Mouse (Mus musculus) embryonic facial prominence, embryonic 14.5 days (tissue): ENCODE measurements at regions not wholly inside any gene's neighbourhood (a gene's known extent, or its start where the extent isn't known, plus 50 kb on each side); places are given as distances from the start of the nearest gene placed in this dataset.
A peak's percentile ranks its signal among the peaks of the same experiment; 100 is the strongest.

Experiments used
- ATAC-seq: fragments of 200-750 bp; cut with Nextera tagmentation; 2 replicates; pipeline ENCODE4 v1.8.0; 2017; ENCODE audit warnings: low read depth, moderate number of reproducible peaks, moderate TSS enrichment
- DNase-seq: peaks from one replicate; pipeline ENCODE4 v3.0.0-alpha.2; 2015; ENCODE audit warnings: low spot score
- H3K27ac ChIP-seq: fragments of 300-500 bp; sonication (generic); replicated peaks from 2 replicates; pipeline ENCODE4 v1.5.1; 2014; ENCODE audit warnings: low read depth, mild to moderate bottlenecking, low read length, moderate library complexity
- H3K27me3 ChIP-seq: fragments of 300-500 bp; sonication (generic); replicated peaks from 2 replicates; pipeline ENCODE4 v1.6.1; 2014; ENCODE audit warnings: low read length; ENCODE audit not compliant: control insufficient read depth, insufficient read depth
- H3K36me3 ChIP-seq: fragments of 300-500 bp; sonication (generic); 2 replicates; pipeline ENCODE4 v1.6.1; 2014; ENCODE audit warnings: low read length, mixed read lengths; ENCODE audit not compliant: control insufficient read depth, insufficient read depth
- H3K4me1 ChIP-seq: fragments of 300-500 bp; sonication (generic); 2 replicates; pipeline ENCODE4 v1.6.1; 2014; ENCODE audit warnings: antibody characterized with exemption, low read length; ENCODE audit not compliant: control insufficient read depth, insufficient read depth
- H3K4me2 ChIP-seq: fragments of 300-500 bp; sonication (generic); 2 replicates; pipeline ENCODE4 v1.6.1; 2014; ENCODE audit warnings: low read depth, mild to moderate bottlenecking, low read length, moderate library complexity, mixed read lengths
- H3K4me3 ChIP-seq: fragments of 300-500 bp; sonication (generic); 2 replicates; pipeline ENCODE4 v1.5.1; 2014; ENCODE audit warnings: low read depth, mild to moderate bottlenecking, low read length
- H3K9ac ChIP-seq: fragments of 300-500 bp; sonication (generic); 2 replicates; pipeline ENCODE4 v1.6.1; 2014; ENCODE audit warnings: low read depth, mild to moderate bottlenecking, low read length, moderate library complexity, mixed read lengths
- H3K9me3 ChIP-seq: fragments of 300-500 bp; sonication (generic); 2 replicates; pipeline ENCODE4 v1.6.1; 2016; ENCODE audit warnings: low read length; ENCODE audit not compliant: control insufficient read depth
- WGBS: fragments of 180-500 bp; shearing (Covaris S2); extraction: QIAGEN DNeasy Blood & Tissue Kit; methylation state at CpG from one replicate; pipeline ENCODE4 v1.1.7; 2014; 5-methylcytosine and 5-hydroxymethylcytosine counted together

- H3K4me1 ChIP-seq: no peaks in the 10 kb centered on the region; the same call in 1 of the 2 replicates
- no peak overlapping the region for H3K4me3 ChIP-seq
- no peaks in the 10 kb centered on the region for H3K9me3 ChIP-seq
- 81% methylated on average over 5 of the region's 5 CpGs for WGBS
- no peak overlapping the region for H3K9ac ChIP-seq
- DNase-seq: no peak
- no peaks in the 10 kb centered on the region for H3K27me3 ChIP-seq
- no peak overlapping the region for H3K27ac ChIP-seq
- no peak overlapping the region for H3K4me2 ChIP-seq
- no peak for ATAC-seq
- H3K36me3 ChIP-seq: no peaks in the 10 kb centered on the region
Measured at GRCm38 (mm10) chr2:135577228-135577627, 81.6 kb upstream of the Plcb4 start.

DNA sequence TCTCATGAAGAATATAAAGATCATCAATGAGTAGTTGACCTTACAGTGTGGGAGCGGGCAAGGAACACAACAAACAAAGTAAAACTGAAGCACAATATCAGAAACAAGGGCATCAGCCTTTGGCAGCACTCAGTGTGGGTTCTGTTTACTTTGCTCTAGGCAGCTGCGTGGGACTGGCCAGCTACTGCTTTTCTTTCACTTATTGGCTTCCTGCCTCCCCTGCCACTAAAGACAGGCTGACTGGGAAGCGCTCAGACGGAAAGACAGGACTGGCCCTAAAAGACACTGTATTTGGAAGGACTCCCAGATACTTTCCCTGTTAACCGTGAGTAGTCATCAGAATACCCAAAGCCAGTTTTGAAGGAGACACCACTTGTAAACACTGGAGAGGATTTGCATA lies 80.7 kb upstream of the Plcb4 start:
- ATAC-seq: no peak
- Histone ChIP-seq H3K4me1 (no peaks in the 10 kb centered on the region; the same call in 1 of the 2 replicates), H3K27ac (no peak overlapping the region), H3K9ac (no peak overlapping the region), H3K36me3 (no peaks in the 10 kb centered on the region), H3K27me3 (no peaks in the 10 kb centered on the region), H3K4me2 (no peak overlapping the region), H3K9me3 (no peaks in the 10 kb centered on the region), H3K4me3 (no peak overlapping the region)
- DNase-seq: peak; percentile 42
- 39% methylated on average over 5 of the region's 5 CpGs for WGBS

- no peaks in the 10 kb centered on the region for H3K9me3 ChIP-seq
- WGBS: 91% methylated on average over 6 of the region's 6 CpGs
- no peak overlapping the region for H3K4me2 ChIP-seq
- DNase-seq (no peak), ATAC-seq (no peak)
- H3K9ac ChIP-seq: no peak overlapping the region
- no peak overlapping the region for H3K4me3 ChIP-seq
- H3K36me3 ChIP-seq: no peaks in the 10 kb centered on the region
- H3K4me1 ChIP-seq: no peaks in the 10 kb centered on the region; the same call in 1 of the 2 replicates
- no peak overlapping the region for H3K27ac ChIP-seq
- no peaks in the 10 kb centered on the region for H3K27me3 ChIP-seq
Measured at GRCm38 (mm10) chr2:135579514-135579913, 79.3 kb upstream of the Plcb4 start.

DNA sequence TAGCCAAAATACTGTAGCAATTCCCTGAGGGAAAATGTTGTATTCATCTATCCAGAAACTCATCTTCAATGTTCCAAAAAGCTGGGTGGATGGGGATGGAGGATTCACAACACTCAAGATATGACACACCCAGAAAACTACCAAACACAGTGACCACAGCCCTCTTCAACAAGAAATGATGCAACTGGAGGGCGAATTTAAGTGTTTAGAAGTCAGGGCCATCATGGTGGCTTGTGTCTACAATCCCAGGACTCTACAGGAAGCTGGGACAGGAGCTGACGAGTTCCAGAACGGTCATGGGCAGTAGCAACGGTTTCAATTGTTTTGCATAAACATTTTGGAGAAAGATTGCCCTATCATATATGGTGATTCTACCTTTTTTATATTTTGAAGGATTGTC lies 78.8 kb upstream of the Plcb4 start:
- Histone ChIP-seq H3K27me3 (no peaks in the 10 kb centered on the region), H3K36me3 (no peaks in the 10 kb centered on the region), H3K4me3 (no peak overlapping the region), H3K27ac (no peak overlapping the region), H3K4me1 (no peaks in the 10 kb centered on the region; the same call in 1 of the 2 replicates), H3K9ac (no peak overlapping the region), H3K9me3 (no peaks in the 10 kb centered on the region), H3K4me2 (no peak overlapping the region)
- 81% methylated on average over 4 of the region's 4 CpGs for WGBS
- ATAC-seq (no peak), DNase-seq (no peak)

GRCm38 (mm10) chr2:135582341-135582740 lies 76.5 kb upstream of the Plcb4 start:
- Histone ChIP-seq H3K4me1 (no peaks in the 10 kb centered on the region), H3K9ac (no peak overlapping the region), H3K36me3 (no peaks in the 10 kb centered on the region), H3K4me2 (no peak overlapping the region), H3K27me3 (no peaks in the 10 kb centered on the region), H3K27ac (no peak overlapping the region), H3K9me3 (no peaks in the 10 kb centered on the region), H3K4me3 (no peak overlapping the region)
- DNase-seq (no peak), ATAC-seq (no peak)
- WGBS: 46% methylated on average over 8 of the region's 8 CpGs

DNA sequence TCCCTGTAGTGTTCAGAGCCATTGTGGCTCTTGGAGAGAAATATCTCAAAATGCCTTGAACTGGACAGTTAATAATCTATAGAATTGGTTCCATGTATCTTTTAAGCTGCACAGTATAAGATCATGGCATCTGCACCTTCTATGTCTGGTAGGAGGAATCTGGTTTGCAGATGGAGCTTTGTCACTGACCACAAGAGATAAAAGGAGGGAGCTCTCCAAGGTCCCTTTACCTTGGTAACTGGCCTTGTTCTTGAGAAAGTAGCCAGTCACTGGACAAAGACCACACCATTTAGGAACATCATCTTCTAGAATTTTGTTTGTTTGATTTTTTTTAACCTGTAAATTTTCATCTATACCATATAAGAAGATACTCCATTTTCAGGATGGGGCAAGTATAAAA lies 52.5 kb upstream of the Plcb4 start:
- no peaks in the 10 kb centered on the region for H3K9me3 ChIP-seq
- ATAC-seq: no peak
- H3K4me1 ChIP-seq: no peaks in the 10 kb centered on the region
- no peaks in the 10 kb centered on the region for H3K27me3 ChIP-seq
- no peak for DNase-seq
- no peak overlapping the region for H3K4me2 ChIP-seq
- H3K4me3 ChIP-seq: no peak overlapping the region
- no peaks in the 10 kb centered on the region for H3K36me3 ChIP-seq
- H3K9ac ChIP-seq: no peak overlapping the region
- H3K27ac ChIP-seq: no peak overlapping the region
